Mouse (Mus musculus): Measurements from ENCODE around the gene Dock7. TPM values are rescaled to one million over a fixed set of nuclear protein-coding genes. Genes with fewer than 3 reads are reported as not detected.

Gene Dock7
- total and polyA plus RNA-seq, 3 experiments, result 0.30 TPM; not detected in 2

DNA sequence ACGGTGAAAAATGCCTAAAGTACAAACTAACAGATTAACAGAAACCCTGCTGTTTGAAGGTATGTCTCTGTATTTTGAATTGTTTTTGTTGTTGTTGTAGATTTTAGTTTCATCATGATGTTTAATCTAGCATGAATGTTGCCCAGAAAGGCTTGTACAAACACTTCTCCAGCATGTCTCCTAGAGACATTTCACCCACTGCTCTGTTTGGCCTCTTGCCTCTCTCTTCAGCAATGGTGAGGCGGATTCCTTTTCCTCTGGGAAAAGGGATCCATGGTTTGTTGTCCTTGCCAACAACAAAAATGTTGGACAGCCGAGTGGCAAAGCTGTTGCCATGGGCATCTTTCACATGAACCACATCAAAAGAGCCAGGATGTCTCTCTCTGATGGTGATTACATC is 17.9 kb downstream of the Dock7 start:
- no peaks in the 10 kb centered on the region for H3K79me2 ChIP-seq (replicated peaks; ENCODE audit: control insufficient read depth, extremely low read depth, insufficient read depth, poor library complexity, severe bottlenecking)
- no peak for DNase-seq (ENCODE audit: extremely low read depth)
- H3K27ac ChIP-seq (ENCODE audit: insufficient read depth, low read depth), result no peak overlapping the region
- no peak overlapping the region for H3K4me3 ChIP-seq (replicated peaks in 1 of 3; ENCODE audit: low read depth in 2 of 3, low read length in 2 of 3, poor library complexity in 1 of 3)
- H3K9ac ChIP-seq (ENCODE audit: insufficient read depth, low read depth), result no peak overlapping the region
- peaks cover 47% of the 10 kb centered on the region for H3K9me3 ChIP-seq (replicated peaks; ENCODE audit: low read length)
- TF ChIP-seq GABPA (IDR thresholded peaks at IDR 0.05; ENCODE audit: insufficient replicate concordance, low read depth, low read length) (no peak), USF1 (IDR thresholded peaks at IDR 0.05; ENCODE audit: low read depth, low read length) (no peak), RCOR1 (conservative IDR thresholded peaks at IDR 0.05; ENCODE audit: low read depth, low read length) (no peak), CHD2 (IDR thresholded peaks at IDR 0.05; ENCODE audit: low read length) (no peak), ELF1 (IDR thresholded peaks at IDR 0.05; ENCODE audit: low read depth, low read length) (no peak), MAX (IDR thresholded peaks at IDR 0.05; ENCODE audit: low read length) (no peak), POLR2AphosphoS2 (IDR thresholded peaks at IDR 0.05; ENCODE audit: low read depth, low read length) (no peak), MAZ (IDR thresholded peaks at IDR 0.05; ENCODE audit: low read depth, low read length) (no peak), TCF12 (IDR thresholded peaks at IDR 0.05; ENCODE audit: low read depth, low read length) (no peak), RAD21 (IDR thresholded peaks at IDR 0.05; ENCODE audit: low read depth, low read length) (no peak), JUND (conservative IDR thresholded peaks at IDR 0.05; ENCODE audit: low read depth, low read length) (no peak), BHLHE40 (IDR thresholded peaks at IDR 0.05; ENCODE audit: low read depth, low read length) (no peak), IRF4 (IDR thresholded peaks at IDR 0.05; ENCODE audit: low read depth, low read length) (no peak), UBTF (IDR thresholded peaks at IDR 0.05; ENCODE audit: low read depth, low read length) (no peak), E2F4 (IDR thresholded peaks at IDR 0.05; ENCODE audit: insufficient replicate concordance, low read depth, low read length) (no peak), MYC (IDR thresholded peaks at IDR 0.05; ENCODE audit: low read depth, low read length) (no peak), TBP (conservative IDR thresholded peaks at IDR 0.05; ENCODE audit: low read depth, low read length) (no peak), ZC3H11A (IDR thresholded peaks at IDR 0.05; ENCODE audit: low read depth, low read length) (no peak), NRF1 (IDR thresholded peaks at IDR 0.05; ENCODE audit: low read depth, low read length) (no peak)
- H3K4me2 ChIP-seq (ENCODE audit: insufficient read depth, low read depth, poor library complexity, severe bottlenecking), result no peak overlapping the region
- H3K27me3 ChIP-seq (replicated peaks), result no peaks in the 10 kb centered on the region
- peaks cover 0 to 2% of the 10 kb centered on the region in 2 experiments; a peak in 1 of 4 replicates for H3K4me1 ChIP-seq (ENCODE audit: control insufficient read depth in 1 of 2, insufficient read depth in 2 of 2)
- dilution Hi-C loops (cut with MboI; ENCODE audit: extremely low pct_ligation_motif_present, extremely low pct_unique_long_range_greater_than_20kb, low sequenced_read_pairs), result no loop called here
- in situ Hi-C loops (cut with MboI; ENCODE audit: low pct_ligation_motif_present, low pct_unique_long_range_greater_than_20kb, low sequenced_read_pairs), result no loop called here
- H3K36me3 ChIP-seq (replicated peaks in 1 of 2; ENCODE audit: control insufficient read depth in 1 of 2, insufficient read depth in 1 of 2, low read length in 1 of 2), result no peaks in the 10 kb centered on the region

DNA sequence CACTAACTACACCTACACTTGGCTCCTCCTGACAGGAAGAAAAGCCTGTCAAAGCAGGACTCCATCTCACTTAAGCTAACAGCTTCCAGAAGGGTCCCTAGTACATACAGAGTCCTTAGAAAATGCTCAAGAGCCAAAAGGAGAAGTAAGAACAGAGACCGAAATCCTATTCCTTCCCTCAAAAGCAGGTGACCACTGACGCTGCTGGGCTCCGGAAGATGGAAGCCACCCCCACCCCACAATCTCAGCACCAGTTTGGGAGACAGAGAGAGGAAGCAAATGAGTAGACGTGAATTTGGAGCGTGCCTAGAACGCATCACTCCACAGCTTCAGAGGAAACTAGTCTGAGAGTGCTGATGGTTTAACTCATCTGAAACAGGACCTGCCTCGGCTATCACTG is 20.0 kb downstream of the Dock7 start:
- no peaks in the 10 kb centered on the region for H3K79me2 ChIP-seq (replicated peaks; ENCODE audit: control insufficient read depth, extremely low read depth, insufficient read depth, poor library complexity, severe bottlenecking)
- H3K4me1 ChIP-seq (ENCODE audit: control insufficient read depth in 1 of 2, insufficient read depth in 2 of 2), result peaks cover 0 to 5% of the 10 kb centered on the region in 2 experiments; a peak in 1 of 4 replicates
- no peak for DNase-seq (ENCODE audit: extremely low read depth)
- H3K9me3 ChIP-seq (replicated peaks; ENCODE audit: low read length), result peaks cover 35% of the 10 kb centered on the region
- dilution Hi-C loops (cut with MboI; ENCODE audit: extremely low pct_ligation_motif_present, extremely low pct_unique_long_range_greater_than_20kb, low sequenced_read_pairs) (no loop called here), in situ Hi-C loops (cut with MboI; ENCODE audit: low pct_ligation_motif_present, low pct_unique_long_range_greater_than_20kb, low sequenced_read_pairs) (no loop called here)
- no peak overlapping the region for H3K4me3 ChIP-seq (replicated peaks in 1 of 3; ENCODE audit: low read depth in 2 of 3, low read length in 2 of 3, poor library complexity in 1 of 3)
- TF ChIP-seq EP300 (IDR thresholded peaks at IDR 0.05; ENCODE audit: low read length) (no peak), CHD1 (IDR thresholded peaks at IDR 0.05; ENCODE audit: low read depth, low read length) (no peak), MYC (IDR thresholded peaks at IDR 0.05; ENCODE audit: low read depth, low read length) (no peak), TBP (conservative IDR thresholded peaks at IDR 0.05; ENCODE audit: low read depth, low read length) (no peak), RCOR1 (conservative IDR thresholded peaks at IDR 0.05; ENCODE audit: low read depth, low read length) (no peak), MAFK (IDR thresholded peaks at IDR 0.05; ENCODE audit: insufficient replicate concordance, low read length) (no peak), POLR2A (IDR thresholded peaks at IDR 0.05; ENCODE audit: low read depth, low read length) (no peak), MAX (IDR thresholded peaks at IDR 0.05; ENCODE audit: low read length) (no peak), JUN (IDR thresholded peaks at IDR 0.05; ENCODE audit: insufficient read depth, low read depth, low read length) (no peak), ZMIZ1 (IDR thresholded peaks at IDR 0.05; ENCODE audit: low read depth, low read length) (no peak), NRF1 (IDR thresholded peaks at IDR 0.05; ENCODE audit: low read depth, low read length) (no peak), ELF1 (IDR thresholded peaks at IDR 0.05; ENCODE audit: low read depth, low read length) (no peak), SIN3A (IDR thresholded peaks at IDR 0.05; ENCODE audit: low read length) (no peak), UBTF (IDR thresholded peaks at IDR 0.05; ENCODE audit: low read depth, low read length) (no peak), MEF2A (IDR thresholded peaks at IDR 0.05; ENCODE audit: borderline replicate concordance, low read depth, low read length) (no peak)
- no peaks in the 10 kb centered on the region for H3K27me3 ChIP-seq (replicated peaks)
- H3K27ac ChIP-seq (ENCODE audit: insufficient read depth, low read depth), result no peak overlapping the region
- H3K4me2 ChIP-seq (ENCODE audit: insufficient read depth, low read depth, poor library complexity, severe bottlenecking), result peak overlapping the region; percentile 11; the same call in 1 of the 2 replicates
- H3K9ac ChIP-seq (ENCODE audit: insufficient read depth, low read depth), result no peak overlapping the region
- H3K36me3 ChIP-seq (replicated peaks in 1 of 2; ENCODE audit: control insufficient read depth in 1 of 2, insufficient read depth in 1 of 2, low read length in 1 of 2), result no peaks in the 10 kb centered on the region
